Mouse (Mus musculus) liver, postnatal 0 days (tissue): ENCODE measurements around the gene Fndc10.

ENCODE experiments used
- CTCF ChIP-seq: sonication (generic); IDR thresholded peaks from 2 replicates; pipeline ENCODE4 v1.5.1; 2016; ENCODE audit warnings: antibody characterized with exemption, low read depth
- EP300 ChIP-seq: IDR thresholded peaks from 2 replicates; pipeline ENCODE4 v1.6.1; 2016; ENCODE audit warnings: antibody characterized with exemption, low read depth, mild to moderate bottlenecking

GRCm38 (mm10) chr4:155652283-155653085, 41.7 kb upstream of the Fndc10 start:
- TF ChIP-seq CTCF (no peak), EP300 (no peak)
